Mouse (Mus musculus) gastrocnemius, postnatal 36 days (tissue): ENCODE measurements around the gene Rbm20. TPM values are rescaled to one million over a fixed set of nuclear protein-coding genes. Genes with fewer than 3 reads are reported as not detected.

Experiments used
- DNase-seq, 2 experiments: peaks; one replicate each; pipeline ENCODE4 v3.0.0; 2022
- intact Hi-C: fragments of 180-260 bp; cut with DNase I; formaldehyde crosslinking; loops from one replicate; pipeline ENCODE4 v1.15.1; 2025
- total RNA-seq, 2 experiments: library from RNA; stranded (reverse); gene quantifications; 2 replicates each; pipeline ENCODE4 v1.2.3; 2021

Gene Rbm20
- total RNA-seq, 2 experiments from 2014 or later = 73.8 to 83.8 TPM

GRCm38 (mm10) chr19:53745354-53745753 is 68.2 kb downstream of the Rbm20 start:
- DNase-seq = no peak
- intact Hi-C loops = no loop called here

DNA sequence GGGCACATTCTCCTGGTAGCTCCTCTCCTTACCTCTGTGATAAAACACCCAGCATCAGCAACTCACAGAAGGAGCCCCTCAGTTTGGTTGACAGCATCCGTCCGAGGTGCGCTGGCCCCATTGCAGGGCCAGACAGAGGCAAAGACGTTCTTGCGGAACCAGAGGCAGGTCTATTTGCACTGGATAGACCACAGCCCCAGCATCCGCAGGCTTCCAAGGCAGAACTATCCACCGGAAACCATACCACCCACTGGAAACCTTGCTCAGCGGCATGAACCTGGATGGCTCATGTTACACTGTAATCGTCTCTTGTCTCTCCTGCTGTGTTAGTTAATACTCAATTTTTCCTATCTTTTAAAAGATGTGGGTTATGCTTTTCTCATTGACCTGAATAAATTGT is 69.0 kb downstream of the Rbm20 start:
- intact Hi-C loops = no loop called here

DNA sequence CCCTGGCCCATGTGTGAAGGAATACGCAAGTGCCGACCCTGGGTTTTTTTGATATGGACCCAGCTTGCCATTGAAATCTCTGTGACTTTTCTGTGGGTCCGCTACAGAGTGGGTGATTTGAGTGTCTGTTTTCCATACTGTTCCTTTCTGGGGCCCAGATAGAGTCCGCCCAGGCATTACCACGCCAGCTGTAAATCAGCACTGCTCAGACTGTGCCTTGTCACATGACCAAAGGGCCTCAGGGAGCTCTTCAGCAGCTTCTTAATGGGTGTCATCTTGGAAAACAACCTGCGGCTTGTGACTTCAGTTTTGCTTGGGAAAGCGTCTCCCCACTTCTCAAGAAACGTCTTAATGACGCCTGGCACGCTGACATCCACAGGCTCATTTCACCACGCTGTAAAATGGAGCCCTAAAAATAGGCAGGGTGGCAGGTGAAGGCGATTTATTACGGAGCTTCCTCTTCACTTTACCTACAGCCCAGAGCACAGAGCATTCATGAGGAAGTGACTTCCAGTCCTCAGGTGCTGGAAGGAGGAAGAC is 71.2 kb downstream of the Rbm20 start:
- no peak for DNase-seq
- intact Hi-C loops = no loop called here

More for the DNA sequence above, 69.0 kb downstream of the Rbm20 start:
- DNase-seq = no peak

GRCm38 (mm10) chr19:53749326-53749725 is 72.2 kb downstream of the Rbm20 start:
- intact Hi-C loops = no loop called here
- DNase-seq = no peak

- DNase-seq = no peak
- intact Hi-C loops = no loop called here
Observed at GRCm38 (mm10) chr19:53751420-53752185, 74.5 kb downstream of the Rbm20 start.

GRCm38 (mm10) chr19:53752993-53753392 is 75.9 kb downstream of the Rbm20 start:
- intact Hi-C loops = no loop called here
- DNase-seq = no peak

DNA sequence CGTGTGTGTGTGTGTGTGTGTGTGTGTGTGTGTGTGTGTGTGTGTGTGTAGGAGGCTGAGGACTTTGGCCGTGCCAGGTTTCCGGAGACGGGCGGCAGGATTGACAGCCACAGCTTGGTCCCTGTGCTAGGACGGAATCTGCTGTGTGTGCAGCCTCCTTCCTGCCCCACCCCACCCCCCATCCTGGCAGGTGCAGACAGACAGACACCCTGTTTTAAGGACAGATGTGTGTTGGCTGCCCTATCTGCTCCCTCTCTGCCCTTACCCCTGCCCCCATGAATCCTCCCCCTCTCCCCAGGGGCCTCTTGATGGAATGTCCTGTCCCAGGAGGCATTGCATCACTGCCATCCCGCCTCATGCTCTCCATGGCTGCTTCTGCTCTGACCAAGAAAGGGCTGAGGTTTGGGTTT is 77.3 kb downstream of the Rbm20 start:
- intact Hi-C loops = no loop called here

GRCm38 (mm10) chr19:53755346-53755745 is 78.2 kb downstream of the Rbm20 start:
- DNase-seq = no peak
- intact Hi-C loops = no loop called here

More for the DNA sequence above, 77.3 kb downstream of the Rbm20 start:
- peak; percentile 36 to 73 for DNase-seq

DNA sequence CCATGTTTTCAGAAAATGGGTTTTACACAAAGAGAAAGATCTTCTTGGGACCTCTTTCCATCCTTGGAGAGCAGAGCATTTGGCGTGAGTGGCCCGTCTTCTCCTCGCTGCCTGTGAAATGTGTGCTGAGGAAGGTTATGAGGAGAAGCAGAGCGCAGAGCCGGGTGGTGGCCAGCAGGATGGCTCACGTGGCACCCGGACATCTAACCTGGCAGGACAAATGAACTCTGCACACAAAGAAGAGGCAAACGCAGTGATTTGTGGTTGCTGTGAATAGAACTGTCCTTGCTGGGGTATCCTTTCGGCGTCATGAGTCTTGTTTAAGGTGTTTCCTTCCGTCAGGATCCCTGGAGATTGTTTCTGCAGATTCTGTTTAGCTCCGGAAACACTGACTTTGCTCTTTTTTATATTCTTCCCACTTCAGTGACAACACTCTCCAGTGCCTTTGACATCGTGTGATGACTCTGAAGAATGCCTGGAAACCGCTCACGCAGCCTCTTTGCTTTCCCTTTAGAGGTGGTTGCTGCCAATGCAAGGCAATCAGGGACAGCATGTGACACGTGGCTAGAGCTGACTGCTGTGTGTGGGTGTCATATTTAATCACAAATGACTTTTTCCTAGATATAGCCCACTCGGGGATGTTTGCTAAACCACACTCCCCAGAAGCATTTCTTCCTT is 80.5 kb downstream of the Rbm20 start:
- intact Hi-C loops = no loop called here
- DNase-seq = no peak

- DNase-seq = no peak
- intact Hi-C loops = no loop called here
Observed at GRCm38 (mm10) chr19:53758881-53759418, 81.8 kb downstream of the Rbm20 start.

GRCm38 (mm10) chr19:53760125-53761101 is 83.3 kb downstream of the Rbm20 start:
- intact Hi-C loops = loop anchor here (5.0 kb wide), 1 partner anchor 108 kb away; no protein-coding TSS in a partner anchor
- DNase-seq = no peak

DNA sequence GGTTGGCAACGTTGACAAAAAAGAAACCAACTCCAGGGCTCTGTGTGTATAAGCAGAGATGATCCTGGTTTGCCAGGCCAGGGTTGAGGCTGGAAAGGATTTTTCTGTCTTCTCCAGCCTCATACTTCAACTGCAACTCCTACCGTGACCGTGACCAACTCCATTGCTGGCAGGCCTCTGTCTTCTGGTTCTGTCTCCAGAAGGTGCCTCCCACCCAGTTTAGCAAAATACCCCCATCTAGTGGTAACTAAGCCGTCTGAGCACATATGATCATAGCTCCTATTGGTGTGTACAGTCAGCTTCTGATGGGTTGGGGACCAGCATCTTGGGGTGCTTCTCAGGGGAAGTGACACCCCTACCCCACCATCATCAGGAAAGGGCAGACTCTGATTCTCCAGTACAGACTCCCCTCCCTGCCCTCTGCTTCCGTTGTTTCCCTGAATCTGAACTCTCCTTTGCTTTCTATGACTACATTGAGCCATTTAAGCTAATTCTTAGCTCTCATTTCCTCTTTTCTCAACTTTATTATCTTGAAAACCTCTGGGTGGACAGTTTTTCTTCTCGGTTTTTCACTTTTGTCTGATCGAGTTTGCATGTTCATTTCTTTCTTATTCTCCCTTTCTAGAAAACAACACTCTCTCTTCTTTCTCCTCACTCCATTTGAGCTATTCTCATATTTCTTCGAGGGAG is 85.8 kb downstream of the Rbm20 start:
- intact Hi-C loops = loop anchor here (5.0 kb wide), 1 partner anchor 111 kb away; no protein-coding TSS in a partner anchor

DNA sequence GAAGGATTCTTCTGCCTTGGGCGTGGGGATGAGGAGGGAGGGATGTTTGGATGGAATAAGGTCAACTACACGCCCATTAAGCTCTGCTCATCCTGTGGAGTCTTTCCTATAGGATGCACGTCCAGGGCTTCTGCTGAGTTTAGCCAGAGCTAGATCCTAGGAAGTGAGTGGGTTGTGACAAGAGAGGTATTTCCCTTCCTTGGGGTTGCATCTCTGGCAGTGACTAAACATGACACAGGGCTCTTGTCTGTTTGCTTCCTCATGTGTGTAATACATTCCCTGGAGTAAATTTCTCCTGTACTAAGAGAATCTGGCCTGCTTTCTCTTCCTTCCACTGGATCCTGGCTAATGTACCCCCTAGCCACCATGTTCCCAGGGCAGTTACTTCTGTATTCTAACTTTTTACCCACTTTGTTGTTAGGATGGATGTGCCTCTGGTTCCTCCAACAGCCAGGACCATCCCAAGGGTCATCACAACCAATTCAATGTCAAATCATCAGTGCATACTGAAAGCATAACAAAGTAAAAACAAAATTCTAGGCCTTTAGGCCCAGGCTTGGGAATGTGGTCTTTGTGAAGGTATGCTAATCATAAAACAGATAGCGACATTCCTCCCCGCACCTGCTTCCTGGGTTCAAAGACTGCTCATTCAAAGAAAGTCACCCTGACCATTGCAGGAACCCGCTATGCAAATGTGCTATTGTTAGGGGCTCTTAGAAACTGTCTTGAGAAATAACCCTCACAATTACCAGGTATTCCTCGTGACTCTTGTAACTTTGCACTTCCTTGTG is 87.8 kb downstream of the Rbm20 start:
- intact Hi-C loops = loop anchor here (5.0 kb wide), 3 partner anchors 57 to 137 kb away; no protein-coding TSS in a partner anchor
- no peak for DNase-seq

More for the DNA sequence above, 85.8 kb downstream of the Rbm20 start:
- DNase-seq = no peak

DNA sequence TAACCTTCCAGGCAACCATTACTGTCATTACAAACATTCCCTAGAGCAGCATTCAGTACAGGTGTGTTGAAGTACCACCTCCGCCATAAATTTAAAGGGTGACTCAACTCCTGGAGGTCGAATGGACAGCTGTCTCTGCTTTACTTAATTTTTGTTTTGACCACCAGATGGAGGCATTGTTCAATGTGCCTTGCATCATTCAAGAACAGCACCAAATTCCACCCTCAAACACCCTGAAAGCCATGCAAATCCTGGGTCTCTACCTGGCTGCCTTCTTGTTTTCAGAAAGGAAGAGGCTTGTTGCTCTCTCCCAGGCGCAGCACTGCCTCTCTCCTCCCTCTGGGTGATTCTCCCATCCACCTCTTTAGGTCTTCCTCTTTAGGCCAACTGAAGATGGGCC is 91.4 kb downstream of the Rbm20 start:
- DNase-seq = no peak
- intact Hi-C loops = loop anchor here (5.0 kb wide), 2 partner anchors 54 to 134 kb away; no protein-coding TSS in a partner anchor

DNA sequence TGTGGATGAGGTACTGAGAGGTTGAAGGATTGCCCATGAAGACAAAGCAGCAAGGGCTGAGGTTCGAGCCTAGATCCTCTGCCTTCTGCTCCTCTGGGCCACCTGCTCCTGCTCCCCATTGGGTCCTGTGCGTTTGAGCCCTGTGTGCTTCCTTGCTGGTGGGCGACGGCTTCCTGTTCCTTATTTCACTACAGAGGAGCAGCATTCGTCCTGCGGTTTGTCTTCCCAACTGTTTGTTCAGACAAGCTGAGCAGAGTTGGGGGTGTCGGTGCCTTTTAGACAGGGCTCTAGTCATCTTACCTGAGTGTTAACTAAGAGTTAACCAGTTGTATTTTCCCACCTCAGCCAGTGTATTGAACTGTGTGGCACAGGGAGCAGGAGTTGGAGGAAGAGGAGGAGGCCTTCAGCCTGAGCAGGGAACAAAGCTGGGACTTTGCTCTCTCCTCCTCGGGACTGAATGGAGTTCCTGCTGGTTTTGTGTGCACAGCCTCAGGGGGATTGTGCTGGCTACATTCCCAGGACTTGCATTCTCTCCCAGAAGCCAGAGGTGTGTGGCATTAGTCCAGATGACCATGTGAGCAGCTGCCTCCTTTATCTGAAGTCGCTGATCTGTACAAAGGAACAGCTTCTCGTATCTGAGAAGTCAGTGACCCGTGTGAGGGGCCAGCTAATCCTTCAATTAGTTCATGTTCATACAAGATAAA is 97.0 kb downstream of the Rbm20 start:
- intact Hi-C loops = loop anchor here (5.0 kb wide), 1 partner anchor 148 kb away; no protein-coding TSS in a partner anchor

GRCm38 (mm10) chr19:53774641-53775350 is 97.7 kb downstream of the Rbm20 start:
- intact Hi-C loops = loop anchor here (5.0 kb wide), 1 partner anchor 148 kb away; no protein-coding TSS in a partner anchor
- DNase-seq = no peak

More for the DNA sequence above, 97.0 kb downstream of the Rbm20 start:
- peak; percentile 77 to 85 for DNase-seq

DNA sequence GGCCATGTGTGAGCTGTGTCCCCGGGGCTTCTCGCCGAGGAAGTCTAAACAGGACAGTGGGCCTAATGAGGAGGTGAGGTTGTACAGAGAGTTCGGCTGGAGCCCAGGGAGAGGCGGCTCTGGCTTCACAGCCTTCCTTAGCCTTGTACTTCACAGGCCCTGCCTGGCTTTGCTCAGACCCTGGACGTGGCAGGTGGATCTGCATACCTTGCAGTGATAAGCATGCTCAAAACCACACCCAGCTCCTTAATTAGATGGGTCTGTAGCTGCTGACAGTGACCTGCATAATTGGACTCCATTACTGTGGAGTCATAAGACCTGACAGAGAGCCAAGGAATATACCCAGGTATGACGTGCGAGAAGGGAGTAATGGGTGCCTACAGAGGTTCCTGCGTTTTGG is 102.3 kb downstream of the Rbm20 start:
- intact Hi-C loops = no loop called here
- no peak for DNase-seq
